Mouse (Mus musculus) fat pad, adult 2 months (tissue): Measurements from ENCODE around the gene Amigo1.

ENCODE experiments used
- DNase-seq: peaks from one replicate; pipeline ENCODE4 v3.0.0-alpha.2; 2011; ENCODE audit warnings: low read depth, low spot score; ENCODE audit errors: extremely low read depth

The Amigo1 gene

DNA sequence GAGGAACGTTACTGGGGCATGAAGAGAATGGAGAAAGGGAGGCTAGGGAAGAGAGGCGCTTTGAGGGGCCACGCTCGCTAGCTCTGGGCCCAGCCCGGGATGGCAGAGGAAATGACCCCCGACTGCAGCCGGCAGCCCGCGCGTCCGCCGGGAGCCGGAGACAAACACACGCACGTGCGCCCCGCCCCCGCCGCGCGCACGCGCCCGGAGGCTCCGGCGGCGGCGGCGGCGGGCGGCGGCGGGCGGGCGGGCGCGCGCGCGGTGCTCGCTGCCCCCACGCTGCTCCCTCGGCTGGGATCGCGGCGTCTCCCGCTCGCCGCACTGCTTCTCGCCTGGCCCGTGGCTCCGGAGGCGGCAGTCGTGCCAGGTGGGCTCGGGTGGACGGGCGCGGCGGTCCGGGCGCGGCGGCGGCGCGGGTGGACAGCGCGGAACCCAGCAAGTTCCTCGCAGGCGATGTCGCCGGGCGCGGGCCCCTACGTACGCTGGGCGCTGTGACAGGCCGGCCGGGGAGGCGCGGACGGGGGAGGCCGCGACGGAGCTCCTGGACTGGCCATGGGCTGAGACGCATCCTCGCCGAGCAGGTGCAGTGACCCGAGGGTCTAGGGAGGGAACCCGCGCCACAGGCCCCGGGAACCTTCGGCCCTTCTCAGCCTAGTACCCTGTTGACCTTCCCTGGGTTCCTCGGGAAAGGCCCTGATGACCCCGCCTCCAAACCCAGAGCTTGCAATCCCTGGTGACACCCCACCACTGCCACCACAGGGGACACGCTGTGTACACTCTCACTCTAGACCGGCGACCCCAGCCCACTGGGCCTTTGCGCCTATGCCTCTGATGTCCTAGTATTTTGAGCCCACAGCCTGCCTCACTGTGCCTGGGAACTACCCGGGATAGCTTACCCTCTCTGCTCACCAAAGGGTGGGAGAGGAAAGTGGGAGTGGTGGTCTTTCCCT lies at the start of gene Amigo1:
Amigo1 (plus strand) TSS at position 238 of the 950 bp plus-strand sequence.
- DNase-seq = no peak

- no peak for DNase-seq
Observed at GRCm38 (mm10) chr3:108139113-108139512, 47.0 kb upstream of the Amigo1 start.

DNA sequence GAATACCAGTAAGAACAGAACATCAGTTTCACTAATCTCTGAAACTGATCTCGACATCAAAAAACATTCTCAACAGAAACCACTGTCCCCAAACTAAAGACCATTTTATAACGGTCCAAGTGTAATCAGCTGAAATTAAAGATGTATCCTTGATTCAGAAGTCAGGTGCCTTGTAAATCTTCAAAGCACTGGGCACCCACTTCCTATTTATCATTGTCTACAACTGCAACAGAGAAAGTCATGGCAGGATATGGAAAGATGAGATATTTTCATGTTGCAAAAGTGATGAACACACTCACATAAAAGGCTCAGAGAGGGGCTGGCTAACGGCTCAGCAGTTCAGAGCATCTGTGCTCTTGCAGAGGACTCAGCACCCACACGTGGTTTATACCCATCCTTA lies 45.3 kb upstream of the Amigo1 start:
- DNase-seq = no peak

DNA sequence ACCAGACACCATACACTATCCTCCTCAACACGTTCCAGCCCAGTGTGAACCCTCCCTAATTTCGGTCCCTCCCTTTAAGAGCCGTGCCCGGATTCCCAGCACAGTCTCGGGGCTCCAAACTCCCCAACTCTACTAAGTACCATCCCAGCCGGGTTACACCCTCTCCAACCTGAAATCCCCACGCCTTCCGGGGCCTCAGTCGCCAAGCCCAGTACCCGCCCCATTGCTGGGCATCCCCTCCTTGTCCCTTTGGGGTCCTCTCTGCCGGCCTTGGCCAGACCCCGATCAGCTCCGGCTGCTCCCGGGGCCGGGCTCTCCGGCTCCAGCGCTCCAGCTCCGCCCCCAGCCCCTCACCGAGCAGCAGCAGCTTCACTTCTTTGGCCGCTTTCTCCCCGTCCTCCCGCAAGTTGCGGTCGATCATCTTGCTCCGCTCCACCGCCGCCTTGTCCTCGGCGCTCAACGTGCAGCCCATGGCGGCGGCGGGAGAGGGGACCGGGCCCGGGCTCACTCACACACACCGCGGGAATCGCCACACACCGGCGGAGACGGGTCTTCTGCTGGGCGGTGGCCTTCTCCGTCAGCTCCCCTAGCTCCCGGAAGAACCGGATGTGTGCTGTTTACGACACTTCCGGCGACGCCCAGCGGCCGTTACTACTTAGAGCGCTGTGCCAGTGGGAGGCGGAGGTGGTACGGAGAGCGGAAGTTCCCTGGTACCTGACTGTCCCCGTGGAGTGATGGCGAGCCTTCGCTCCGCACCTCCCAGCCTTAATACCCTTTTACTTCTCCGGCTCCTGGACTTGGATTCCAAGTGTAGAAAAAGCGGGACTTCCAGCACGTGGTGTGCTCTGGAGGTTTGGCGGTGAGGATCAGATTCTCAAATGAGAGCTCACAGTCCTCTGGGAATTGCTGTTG lies 40.3 kb upstream of the Amigo1 start, which contains the start of gene Gnai3:
Gnai3 (minus strand) TSS at position 613 of the 912 bp plus-strand sequence.
- DNase-seq = peak; percentile 37

DNA sequence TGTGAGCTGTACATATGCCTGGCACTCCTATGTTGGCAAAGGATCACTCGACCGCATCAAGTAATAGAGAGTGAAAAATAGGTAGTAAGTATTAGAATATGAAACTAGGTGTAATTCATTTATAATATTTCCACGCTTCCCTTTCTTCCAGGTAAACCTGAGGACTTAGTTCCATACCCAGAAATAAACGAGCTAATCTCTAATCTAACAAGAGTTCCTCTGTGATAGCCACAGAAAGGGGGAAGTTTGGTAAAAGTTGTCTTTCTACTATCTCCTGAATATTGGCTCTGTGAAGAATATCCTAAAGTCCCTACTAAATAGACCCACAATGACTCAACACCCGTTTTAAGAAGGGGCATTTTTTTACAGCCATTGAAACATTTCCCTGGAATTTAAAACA lies 39.5 kb upstream of the Amigo1 start:
- DNase-seq = no peak

- DNase-seq = peak; percentile 25
Observed at GRCm38 (mm10) chr3:108147386-108148235, 38.5 kb upstream of the Amigo1 start.

DNA sequence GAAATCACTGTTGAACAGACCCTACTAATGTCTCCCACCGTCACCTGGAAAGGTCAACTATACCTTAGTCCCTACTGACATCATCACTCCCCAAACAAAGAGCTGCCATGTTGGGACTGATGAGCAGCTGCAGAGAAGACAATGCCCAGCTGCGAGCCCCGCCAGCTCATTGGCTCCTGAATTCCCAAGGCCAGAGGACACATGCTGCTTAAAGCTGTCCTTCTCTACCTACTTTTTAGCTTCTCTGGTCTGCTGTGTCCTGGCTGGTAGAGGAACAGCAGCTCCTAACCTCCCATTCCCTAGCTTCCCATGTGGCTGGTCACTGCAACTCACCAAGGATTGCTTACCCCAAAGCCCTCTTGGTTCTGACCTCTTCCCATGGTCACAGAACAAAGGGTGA lies 33.8 kb upstream of the Amigo1 start:
- DNase-seq = no peak

DNA sequence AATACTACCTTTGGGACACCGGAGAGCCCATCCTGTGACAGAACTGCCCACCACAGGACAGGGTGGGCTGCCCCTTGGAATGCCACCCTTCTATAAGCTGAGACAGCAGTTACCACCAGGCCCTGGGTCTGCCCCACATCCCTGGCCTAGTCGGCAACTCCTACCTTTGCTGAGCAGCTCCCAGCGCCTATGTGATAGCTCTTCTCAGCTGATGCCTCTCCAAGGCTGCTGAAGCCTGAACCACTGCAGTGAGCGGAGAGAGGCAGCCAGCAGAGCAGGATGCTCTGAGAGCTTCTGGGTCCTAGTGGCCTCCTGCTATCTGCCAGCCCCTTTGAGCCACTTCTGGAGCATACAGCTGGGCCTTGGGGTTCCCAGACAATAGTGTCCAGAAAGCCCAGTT lies 31.5 kb upstream of the Amigo1 start, which contains the start of gene Gpr61:
Gpr61 (minus strand) TSS at position 227 of the 400 bp plus-strand sequence.
- no peak for DNase-seq

- no peak for DNase-seq
Observed at GRCm38 (mm10) chr3:108158383-108159037, 27.6 kb upstream of the Amigo1 start.

DNA sequence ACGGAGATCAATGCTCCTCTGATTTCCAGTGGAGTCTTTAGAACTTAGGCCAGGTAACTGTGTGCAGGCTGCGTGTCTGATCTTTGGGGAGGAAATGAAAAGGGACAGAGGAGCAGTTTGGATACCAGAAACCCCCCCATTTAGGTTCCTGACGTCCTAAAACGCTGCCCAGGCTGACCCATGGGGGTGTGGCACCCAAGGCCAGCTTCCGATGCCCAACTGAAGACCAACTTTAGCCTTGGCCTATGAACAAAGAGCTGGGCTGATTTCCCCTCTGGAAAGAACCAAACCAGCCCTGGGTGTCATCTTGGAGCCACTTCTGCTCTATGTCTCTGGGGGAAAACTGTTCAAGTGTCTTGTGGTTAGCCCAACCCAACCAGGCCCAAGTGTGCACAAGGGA lies 22.0 kb upstream of the Amigo1 start:
- DNase-seq = no peak

DNA sequence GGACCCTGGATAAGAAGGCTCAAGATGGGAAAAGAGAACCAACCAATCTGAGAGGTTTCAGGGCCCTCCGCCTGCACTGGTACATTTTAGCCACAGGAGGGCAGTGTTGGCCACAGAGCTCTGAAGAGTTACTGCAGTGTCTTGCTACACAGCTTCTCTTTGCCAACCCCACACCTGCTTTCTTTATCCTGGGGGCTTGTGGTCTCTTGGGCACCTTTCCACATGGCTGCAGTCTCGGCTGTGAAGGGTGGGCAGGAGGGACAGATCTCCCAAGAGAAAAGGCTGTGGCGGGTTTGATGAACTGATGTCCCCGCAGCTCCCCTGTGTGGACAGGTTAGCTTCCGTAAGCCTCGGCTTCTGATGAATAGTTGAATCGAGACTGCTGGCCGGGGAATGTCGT lies 21.3 kb upstream of the Amigo1 start:
- no peak for DNase-seq

- DNase-seq = no peak
Observed at GRCm38 (mm10) chr3:108165532-108166315, 20.4 kb upstream of the Amigo1 start.

DNA sequence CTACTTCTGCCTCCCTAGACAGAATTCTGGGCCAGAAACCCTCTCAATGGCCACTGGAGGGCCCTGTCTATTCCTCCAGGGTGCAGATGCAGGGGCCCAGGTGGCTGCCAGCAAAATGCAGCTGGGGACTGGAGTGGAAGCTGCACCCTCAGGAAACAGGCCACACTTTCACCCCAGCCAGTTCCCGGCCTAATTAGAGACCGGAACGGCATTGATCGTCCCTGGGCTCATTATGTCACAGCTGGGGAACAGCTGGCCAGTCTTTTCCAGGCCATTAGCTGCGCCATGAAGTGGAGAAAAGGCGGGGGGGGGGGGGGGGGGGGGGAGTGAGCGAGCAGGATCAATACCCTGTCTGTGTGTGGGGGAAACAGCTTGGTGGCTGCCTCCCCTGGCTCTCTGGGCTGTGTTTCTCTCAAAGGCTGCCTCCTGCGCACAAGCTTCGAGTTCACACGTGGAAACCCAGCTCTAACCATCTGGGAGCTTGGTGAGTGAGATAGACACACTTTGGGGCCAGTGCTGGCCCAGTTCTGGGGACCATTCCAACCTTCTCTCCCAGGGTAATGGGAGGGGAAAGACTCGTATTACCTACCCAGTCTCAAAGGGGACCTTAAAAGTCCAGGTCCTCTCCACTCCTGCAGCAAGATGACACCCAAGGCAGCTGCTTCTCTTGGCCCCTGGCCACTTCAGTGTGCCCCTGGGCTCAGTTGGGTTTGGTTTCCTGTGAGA lies 19.5 kb upstream of the Amigo1 start:
- DNase-seq = no peak

DNA sequence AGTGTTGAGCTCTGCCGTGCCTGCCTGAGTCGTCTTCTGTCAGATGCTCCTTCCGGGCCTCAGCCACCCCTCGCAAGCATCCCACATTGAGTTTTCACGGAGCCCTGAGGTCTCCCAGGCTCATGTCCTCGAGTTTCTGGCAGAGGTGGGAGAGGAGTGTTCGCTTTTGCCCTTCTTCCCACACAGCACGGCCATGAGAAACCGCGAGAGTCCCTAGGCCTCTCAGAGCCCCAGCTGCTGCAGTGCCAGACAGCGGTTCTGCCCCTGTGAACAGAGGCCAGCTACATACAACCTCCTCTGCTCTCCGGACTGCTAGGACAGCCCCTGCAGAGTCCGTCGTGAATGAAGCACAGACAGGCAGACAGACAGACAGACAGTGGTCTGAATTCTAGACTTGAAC lies 18.6 kb upstream of the Amigo1 start:
- DNase-seq = no peak

GRCm38 (mm10) chr3:108169199-108169598 lies 16.9 kb upstream of the Amigo1 start:
- no peak for DNase-seq

GRCm38 (mm10) chr3:108174672-108175531 lies 11.2 kb upstream of the Amigo1 start:
- no peak for DNase-seq
